Mouse (Mus musculus): ENCODE results near the gene Ddb2.
A peak's percentile ranks its signal among the peaks of the same experiment; 100 is the strongest.

Ddb2 gene

DNA sequence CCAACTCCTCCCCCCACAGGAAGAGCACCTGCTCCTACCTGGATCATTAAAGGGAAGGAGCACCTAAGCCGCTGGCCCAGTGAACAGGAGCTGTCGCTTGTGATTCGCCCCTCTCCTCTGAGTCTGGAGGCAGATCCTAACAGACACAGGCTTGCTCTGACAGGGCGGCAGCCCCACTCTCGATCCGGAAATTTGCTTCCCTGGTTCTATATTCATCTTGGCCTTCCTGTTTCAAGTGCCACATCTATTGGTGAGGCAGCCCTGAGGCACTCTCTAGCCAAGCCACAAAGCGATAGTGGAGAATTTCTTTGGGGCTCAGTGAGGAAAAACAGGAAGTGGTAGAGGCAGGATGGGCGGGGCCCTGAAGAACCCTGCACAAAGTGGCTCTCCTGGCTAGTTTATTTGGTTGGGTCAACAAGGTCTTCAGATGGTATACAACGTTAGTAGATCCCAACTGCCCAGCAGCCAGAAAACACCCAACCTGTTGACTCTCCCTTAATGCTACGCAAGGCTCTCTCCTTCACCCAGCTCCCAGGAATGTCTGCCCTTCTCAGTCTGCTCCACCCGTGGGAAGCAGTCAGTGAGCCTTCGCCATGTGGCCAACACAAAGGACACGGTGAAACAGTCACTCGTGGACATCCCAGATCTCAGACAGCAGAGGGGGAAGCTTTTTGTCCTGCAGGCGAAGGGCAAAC is 52.9 kb downstream of the Ddb2 start, which contains the start of gene Madd:
Madd (minus strand) TSS at position 127 of the 695 bp plus-strand sequence.
- DNase-seq, result no peak

DNA sequence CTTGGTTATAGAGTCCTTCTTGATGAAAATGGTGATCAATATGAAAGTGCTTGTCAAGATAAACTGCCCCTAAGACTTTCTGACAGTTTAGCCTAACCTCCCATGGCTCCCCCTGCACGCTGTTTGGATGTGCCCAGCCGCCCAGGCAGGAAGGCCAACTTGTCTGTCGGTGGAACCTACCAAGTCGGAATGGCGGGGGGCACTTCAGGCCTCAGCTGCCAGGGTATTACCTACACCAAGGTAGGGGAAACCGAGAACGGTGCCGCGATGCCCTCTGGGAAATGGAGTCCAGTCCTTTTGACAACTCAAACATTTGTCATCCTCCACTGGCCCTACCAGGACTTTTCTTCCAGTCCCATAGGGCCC is 53.7 kb downstream of the Ddb2 start:
- DNase-seq, result peak; percentile 97

DNA sequence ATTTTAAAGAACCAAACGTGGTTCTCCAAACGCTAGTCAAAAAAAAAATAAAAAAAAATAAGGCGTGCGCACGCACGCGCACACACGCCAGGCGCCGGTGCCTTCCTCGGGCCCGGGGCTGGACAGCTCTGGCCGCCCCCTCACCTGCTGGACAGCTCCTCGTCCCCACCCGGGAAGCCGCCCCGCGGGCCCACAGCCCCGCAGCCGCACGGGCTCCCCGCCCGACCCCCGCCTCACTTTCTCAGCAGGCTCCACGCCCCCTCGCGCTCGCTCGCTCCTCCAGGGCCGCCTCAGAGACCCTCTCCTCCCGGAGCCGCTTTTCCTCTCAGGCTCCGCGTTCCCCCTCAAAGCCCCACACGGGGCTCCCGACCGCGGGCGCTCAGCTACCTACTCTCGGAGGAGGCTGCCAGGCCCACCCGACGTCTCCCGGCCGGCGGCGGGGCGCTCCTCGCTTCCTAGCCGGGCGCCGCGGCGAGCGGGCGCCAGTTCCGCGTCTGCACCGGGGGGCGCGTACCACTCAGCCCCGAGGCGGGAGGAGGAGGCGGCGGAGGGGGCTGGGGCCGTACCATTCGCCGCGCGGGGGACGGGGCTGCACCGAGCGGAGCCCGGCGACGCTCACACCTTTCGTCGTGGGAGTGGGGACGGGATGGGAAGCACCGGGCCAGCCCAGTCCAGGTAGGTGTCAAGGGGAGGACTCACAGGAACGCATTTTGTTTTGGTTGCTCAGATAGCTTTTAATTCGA is 54.2 kb downstream of the Ddb2 start:
- DNase-seq, result peak; percentile 91

DNA sequence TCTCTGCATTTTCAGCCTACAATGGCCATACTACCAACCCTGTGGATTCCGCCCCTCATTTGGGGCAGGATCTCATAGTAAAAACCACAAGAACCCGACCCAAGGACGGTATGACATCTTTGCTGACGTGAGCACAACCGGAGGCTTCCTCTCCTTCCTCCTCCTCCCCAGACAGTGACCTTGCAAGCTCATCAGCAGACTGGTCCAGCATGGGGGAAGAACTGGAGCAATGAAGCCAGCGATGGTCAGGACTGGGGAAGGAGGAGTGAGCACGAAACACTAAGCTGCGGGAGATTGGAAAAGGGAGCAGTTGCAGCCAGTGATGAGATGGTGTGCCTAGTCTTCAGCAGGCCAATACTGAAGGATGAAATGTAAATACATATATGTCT is 54.8 kb downstream of the Ddb2 start:
- DNase-seq, result no peak

DNA sequence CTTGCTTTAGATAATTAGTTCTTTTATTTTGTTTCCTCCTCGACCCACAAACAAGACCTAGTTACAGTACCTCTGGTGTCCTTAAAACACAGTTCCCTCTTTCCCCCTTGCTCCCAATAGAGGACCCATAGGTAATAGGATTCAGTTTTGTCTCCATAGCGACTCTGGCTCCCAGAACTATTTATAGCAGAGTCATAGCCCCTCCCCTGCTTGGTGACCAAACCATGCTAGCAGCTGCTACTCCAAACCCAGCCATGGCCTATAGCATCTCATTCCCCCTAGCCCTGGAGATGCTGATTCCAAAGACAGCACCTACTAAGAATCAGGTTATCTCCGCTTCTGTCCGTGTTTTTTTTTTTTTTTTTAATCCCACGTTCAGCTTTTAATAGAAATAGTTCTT is 56.1 kb downstream of the Ddb2 start:
- no peak for DNase-seq

DNA sequence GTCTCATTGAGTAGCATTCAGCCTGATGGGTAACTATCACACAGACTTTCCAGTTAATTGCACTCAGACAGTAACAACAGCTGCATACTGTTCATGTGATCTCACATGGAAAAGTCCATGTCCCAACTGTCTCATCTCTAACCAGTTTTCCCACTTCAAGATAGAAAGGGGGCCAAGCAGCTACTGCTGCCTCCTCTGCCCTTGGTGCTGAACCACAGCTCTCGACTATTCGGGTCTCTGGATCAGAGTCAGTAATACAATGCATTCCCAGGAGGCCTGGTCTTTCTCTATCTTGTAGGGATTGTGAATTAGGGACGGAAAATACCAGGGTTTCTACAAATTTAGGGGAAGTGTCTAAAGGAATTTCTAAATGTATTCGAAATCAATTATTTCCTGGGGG is 57.0 kb downstream of the Ddb2 start:
- DNase-seq, result no peak

DNA sequence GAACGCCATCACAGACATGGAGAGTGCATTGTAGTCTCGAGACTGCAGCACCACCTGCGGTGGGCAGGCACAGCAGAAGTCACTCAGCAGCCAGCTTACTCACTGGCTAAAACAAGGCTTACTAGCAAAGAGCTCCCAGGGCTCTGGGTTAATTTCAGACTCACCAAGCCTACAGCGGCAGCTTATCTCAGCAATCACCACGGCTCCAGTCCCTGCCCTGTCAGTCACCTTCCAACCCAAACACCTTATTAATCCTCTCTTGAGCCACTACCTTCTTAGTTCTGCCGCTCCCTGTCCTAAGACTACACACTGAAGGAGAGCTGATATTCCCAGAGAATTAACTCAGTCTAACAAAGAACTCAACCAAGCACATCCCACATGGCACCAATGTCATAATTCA is 60.5 kb downstream of the Ddb2 start:
- DNase-seq, result no peak

DNA sequence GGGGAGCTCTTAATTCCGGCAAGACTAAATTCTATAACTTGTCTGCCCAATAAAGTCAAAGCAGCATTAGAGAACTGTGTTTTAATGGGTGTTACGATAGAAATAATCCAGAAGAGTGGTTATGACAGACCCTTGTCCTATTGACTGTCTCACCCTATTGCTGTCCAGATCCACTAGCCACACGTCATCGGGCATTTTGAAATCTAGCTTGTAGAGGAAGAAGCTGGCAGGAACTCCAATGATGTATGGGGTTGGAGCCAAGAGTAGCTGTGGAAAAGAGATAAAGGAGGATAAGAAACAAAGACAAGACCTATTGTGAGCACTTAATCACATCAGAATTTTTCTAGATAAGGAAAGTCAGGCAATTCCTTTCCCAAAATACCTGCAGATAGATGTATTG is 61.3 kb downstream of the Ddb2 start:
- DNase-seq, result no peak

DNA sequence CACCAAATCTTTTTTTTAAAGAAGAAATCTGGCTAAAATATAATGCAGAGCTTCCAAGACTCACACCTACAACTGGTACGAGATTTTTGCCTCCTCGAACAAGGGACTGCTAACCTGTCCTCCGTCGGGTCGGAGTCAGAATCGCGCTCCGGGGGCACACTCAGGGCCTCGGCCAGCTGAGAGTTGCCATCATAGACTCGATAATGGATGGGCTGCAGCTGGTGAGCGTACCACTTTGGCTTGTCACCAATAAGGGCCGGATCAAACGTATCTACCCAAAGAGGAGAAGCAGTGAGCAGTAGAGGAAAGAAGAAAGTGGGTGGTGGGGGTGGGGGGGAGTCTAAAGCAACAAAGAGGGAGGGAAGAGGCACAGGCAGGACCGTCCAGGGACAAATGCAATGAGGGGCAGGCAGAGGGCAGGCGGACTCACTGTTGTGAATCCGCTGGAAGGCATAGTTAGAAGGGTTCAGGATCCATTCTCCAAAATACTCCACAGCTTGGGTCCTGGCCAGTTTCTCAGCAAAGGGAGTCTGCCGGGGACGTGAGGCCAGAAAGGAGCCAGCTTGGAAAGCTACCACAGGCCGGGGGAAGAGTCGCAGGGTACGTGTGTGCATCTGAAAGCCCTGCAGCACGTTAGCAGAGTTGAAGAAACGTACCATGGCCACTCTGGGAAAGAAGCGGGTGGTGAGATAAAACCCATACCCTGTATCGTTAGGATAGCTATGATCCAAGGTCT is 67.0 kb downstream of the Ddb2 start:
- DNase-seq, result no peak

DNA sequence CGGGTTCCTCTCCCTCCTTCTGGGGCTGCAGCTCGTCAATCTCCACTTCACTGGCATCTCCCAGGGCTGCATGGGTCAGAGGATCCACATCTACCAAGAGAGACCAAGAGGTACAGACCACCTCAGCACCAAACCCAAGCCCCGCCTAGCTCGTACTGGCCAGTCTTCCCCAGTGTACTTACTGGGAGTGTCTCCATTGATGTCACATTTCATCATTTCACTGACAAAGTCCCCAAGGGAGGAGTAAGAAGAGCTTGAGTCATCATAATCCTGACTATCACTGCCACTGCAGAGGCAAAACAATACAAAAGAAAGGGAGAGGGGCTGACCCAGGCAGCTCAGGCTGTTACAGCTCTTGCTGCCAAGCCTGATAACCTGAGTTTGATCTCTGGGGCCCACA is 69.2 kb downstream of the Ddb2 start:
- DNase-seq, result no peak

DNA sequence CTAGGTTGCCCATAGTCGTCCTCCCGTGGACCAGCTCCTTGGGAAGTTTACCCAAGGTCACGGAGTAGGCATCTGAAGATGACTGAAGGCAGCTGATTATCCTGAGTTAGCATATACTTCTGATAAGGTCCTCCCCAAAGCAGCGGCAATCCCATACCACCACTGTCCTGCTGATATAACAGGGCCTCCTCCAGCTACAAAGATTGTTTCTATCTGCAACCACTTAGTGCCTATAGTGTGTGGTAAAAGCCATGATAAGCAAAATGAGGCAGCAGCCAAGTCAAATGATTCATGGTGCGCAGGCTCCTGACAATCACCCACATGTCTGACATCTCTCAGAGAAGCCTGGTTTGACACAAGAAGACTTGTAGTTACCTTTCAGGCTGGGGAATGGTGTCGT is 71.8 kb downstream of the Ddb2 start:
- DNase-seq, result no peak

DNA sequence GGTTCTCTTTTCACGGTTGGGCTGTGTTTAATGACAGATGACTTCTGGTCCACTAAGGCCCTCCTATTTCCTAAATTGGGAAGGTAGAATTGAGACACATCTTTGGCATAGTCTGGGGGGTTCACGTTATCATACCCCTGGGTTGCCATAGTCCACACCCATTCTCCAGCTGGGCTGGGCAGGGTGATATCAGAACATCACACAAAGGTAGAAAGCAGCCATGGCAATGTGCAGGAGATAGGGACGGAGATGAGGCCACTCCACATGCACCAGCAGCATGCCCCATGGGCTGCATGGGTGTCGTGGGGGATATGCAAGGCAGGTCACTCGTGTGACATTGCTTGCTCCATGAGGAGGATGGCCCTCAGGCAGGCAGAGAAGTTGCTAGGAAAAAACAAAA is 73.2 kb downstream of the Ddb2 start:
- no peak for DNase-seq

DNA sequence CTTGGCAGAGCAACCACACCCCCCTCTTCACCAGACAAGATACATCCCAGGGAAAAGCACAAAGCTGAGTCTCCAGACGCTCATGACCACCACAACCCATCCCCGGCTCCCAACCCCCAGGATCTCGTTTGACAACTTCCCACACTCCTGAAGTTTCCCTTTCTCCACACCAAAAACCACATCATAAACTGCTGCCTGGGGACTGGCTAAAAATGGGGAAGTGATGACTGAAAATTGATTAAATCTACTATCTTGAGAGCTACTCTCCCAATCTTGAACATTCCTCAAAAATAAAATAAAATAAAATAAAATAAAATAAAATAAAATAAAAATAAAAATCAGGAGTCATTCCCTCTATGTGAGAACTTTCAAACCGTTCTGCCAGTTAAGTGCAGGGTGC is 73.8 kb downstream of the Ddb2 start:
- no peak for DNase-seq

Data from embryo, embryonic 11 days (tissue).